Mouse (Mus musculus) layer of hippocampus, postnatal 14 days (tissue): Measurements from ENCODE around the gene Olfr212. TPM values are rescaled to one million over a fixed set of nuclear protein-coding genes. Genes with fewer than 3 reads are reported as not detected.
"Not testable (repeated sequence)": the region's sequence is repeated elsewhere in the genome, so short reads cannot be mapped to it uniquely, and the experiment has no call there.

Experiments used
- DNase-seq, 2 experiments: peaks; one replicate each; pipeline ENCODE4 v3.0.0; 2021 to 2022; ENCODE audit warnings: low spot score in 2 of 2, mixed read lengths in 1 of 2
- long read RNA-seq, 2 experiments: library from polyadenylated mRNA; stranded (forward); transcript quantifications; one replicate each; pipeline ENCODE4 v2.0.0; 2021
- total RNA-seq, 2 experiments: library from RNA; stranded (reverse); gene quantifications; 2 replicates each; pipeline ENCODE4 v1.2.3; 2021

The Olfr212 gene
- under 1 TPM in 1 of 2 experiments, not detected in 1; 0.16 TPM for total RNA-seq
- long read RNA-seq, experiment 1 = 0 reads
- long read RNA-seq, experiment 2 = 0 reads

DNA sequence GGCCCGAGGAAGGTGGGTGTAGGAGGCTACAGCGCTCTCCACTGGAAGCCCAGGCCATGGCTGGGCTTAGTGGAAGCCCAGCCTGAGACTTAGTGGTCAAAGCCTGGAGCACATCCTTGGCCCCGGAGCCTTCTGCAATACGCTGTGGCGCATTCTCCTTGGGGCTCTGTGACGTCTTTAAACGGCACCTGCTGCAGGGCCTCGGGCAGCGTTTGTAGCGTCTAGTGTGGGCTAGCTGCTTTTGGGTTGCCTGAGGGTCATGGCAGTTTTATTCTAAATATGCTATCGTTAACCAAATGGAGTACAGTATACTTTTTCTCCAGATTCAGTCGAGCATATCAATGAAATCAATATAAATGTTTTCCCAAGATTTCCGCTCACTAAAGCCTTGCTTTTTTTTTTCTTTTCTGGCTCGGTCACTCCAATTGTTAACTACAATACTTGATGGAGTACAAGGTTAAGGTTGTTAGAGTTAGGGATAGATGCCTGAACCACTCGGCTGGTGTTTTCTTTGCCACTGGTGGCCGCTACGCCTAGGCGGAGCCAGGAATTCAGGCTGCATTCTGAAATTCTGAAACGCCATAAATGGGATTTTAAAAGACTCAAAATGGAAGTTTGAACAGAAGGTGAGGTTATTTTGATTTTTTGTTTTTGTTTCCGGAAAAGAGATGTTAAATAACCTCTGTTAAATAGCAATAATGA is at the start of gene Olfr212:
Gene Olfr212 (plus strand): TSS at position 215 of the 702 bp plus-strand sequence.
- DNase-seq = not testable (repeated sequence)

DNA sequence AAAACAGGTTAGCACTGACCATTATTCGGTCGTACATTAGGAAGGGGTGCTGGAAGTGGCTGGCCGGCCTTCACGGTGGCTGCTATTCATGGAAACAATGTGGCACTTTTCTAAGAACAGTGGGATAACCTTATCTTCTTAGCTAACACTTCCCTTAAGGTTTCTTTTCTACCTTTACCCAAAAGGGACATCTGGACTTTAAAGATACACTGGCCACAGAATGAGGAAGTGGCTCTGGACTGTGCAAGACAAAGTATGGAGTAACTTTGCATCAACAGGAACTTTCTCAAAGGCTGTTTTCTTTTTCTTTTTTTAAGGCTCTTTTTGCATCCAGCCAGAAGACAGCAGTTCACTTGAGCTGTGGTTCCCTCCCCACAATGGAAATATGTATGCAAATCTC is 47.6 kb upstream of the Olfr212 start:
- no peak for DNase-seq

DNA sequence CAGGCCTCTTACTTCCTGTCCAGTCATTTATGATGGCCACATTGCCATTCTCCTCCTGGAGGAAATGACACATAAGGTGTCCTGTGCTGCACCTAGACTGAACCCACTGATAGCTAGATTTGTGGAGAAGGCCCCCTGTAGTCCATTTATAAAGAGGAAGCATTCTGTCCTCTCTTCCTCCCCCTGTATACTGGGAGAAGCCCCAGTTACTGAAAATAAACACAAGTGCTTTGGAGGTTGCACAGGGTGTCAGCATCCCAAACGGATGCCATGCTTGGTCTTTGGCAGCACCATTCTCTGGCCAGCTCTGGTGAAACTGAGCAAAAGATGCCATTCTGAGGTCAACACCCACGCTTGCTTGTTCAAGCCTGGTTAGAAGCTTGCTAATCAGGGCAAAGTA is 47.1 kb upstream of the Olfr212 start:
- no peak for DNase-seq

DNA sequence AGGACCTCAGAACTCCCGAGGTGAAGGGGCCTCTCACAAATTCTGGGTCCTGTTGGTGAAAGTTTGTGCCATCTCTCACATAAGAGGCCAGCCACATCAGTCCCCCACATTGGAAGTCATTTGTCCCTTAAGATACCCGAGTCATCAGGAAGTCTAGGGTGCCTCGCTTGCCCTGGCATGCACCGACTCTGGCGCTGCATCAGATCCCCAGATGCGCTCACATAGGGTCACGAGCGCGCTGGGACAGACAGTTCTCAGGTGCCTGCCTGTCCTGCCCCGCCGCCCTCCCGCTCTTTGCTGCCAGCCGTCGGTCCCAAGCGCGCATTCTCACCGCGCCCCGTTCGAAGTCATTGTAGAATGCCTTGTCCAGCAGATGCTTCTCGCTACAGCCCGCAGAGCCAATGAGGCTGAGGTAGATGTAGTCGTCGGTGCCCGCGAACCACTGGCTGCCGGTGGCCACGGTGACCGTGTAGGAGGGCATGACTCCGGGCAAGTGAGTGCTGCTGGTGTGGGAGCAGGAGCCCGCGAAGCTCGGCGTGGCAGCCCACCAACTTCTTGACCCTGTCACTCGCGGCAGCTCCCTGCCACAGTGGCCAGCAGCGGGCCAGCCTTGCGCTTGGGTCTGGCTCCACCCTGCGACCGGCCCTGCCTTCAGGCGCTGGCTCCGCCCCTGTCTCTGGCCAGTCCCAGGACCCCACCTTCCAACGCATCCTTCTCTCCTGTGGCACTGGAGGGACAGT is 45.6 kb upstream of the Olfr212 start, which contains the start of gene Alox5:
Gene Alox5 (minus strand): TSS at position 635 of the 740 bp plus-strand sequence.
- no peak for DNase-seq

DNA sequence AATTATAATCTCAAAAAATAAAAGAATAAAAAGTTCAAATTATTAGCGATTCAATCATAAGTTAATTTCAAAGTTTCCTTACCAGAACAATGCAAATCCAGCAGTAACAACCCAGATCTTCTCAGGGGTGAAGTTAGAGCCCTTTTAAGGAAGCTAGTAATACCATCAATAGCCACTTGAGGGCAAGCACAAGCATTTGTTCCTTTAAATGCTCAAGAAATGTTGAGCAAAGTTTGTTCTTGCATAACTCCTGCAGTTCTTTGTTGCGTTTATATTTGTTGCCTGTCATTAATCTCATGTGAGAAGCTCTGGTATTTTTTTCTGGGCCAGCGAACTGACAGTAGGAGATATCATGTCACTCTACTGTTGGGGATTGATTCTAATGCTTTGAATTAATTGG is 38.2 kb upstream of the Olfr212 start:
- peak in 1 of 2 experiments; percentile 11 for DNase-seq

DNA sequence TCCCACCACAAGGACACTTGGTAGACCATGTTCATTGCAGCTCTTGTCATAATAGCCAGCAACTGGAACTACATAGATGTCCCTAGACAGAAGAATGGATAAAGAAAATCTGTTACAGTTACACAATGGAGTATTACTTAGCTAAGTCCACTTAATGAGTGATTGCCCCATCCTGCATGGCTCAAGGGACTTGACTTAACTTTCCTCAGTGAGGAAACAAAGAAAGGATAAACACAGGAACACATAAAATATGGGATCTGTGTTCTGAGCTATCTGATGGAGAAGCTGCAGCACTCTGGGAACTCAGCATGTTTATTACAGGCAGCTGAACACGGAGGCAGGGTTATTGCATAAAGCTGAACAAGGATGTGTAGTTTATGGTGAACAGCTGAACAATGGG is 21.2 kb upstream of the Olfr212 start:
- DNase-seq = no peak

DNA sequence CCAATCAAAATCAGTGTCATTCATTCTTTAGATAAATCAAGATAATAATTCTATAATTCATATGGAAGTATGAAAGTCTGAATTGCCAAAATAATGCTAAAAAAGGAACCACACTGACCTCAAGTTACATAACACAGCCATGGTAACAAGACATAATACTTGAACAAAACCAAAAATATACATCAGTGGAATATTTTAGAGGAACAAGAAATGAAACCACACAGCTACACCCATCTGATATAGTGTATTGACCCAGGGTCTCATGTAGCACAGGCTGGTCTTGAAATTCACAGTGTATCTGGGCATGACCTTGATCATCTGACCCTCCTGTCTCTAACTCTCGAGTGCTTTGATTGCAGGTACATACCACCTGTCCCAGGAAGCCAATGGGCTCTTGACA is 19.5 kb upstream of the Olfr212 start:
- no peak for DNase-seq

DNA sequence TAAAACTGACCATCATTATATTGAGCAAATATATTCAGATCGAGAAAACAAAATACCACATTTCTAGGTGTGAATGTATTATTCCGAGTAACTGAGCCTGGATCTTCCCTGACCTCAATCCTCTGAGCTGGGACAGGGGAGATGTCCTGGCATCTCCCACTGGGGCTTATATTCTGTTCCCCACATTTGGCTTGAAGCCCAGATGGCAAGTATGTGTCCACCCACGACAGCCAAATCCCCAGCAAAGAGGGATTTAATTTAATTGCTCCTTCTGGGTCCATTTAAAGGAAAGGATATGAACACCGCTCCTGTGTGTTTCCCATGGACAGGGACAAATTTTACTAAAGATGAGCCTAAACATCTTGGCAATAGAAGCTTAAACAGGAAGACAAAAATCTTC is 17.5 kb upstream of the Olfr212 start, which contains the start of gene Olfr211:
Gene Olfr211 (plus strand): TSS at position 301 of the 400 bp plus-strand sequence.
- DNase-seq = no peak

DNA sequence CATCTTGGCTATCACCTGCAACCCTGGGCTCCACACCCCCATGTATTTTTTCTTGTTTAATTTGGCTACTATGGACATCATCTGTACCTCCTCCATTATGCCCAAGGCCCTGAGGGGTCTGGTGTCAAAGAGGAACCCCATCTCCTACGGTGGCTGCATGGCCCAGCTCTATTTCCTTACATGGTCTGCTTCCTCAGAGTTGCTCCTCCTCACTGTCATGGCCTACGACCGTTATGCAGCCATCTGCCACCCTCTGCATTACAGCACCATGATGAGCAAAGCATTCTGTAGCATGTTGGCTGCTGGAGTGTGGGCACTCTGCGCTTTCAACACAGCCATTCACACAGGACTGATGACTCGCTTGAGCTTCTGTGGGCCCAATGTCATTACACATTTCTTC is 12.6 kb upstream of the Olfr212 start:
- no peak for DNase-seq

DNA sequence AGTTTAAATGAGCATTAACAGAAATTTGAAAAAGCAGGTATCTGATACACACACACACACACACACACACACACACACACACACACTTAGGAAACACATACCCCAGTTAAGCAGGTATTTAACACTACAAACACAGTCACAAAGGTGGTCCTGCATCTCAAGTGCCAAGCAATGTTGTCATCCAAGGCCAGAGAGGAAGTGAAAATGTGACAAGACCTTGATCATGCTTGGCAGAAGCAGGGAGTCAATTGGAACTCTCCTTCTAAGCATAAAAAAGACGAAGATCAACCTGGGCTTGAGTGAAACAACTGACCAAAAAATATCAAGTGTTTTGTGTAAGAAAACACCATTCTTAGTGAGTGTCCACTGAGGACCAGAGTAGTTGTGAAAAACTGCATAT is 10.4 kb upstream of the Olfr212 start:
- DNase-seq = no peak

DNA sequence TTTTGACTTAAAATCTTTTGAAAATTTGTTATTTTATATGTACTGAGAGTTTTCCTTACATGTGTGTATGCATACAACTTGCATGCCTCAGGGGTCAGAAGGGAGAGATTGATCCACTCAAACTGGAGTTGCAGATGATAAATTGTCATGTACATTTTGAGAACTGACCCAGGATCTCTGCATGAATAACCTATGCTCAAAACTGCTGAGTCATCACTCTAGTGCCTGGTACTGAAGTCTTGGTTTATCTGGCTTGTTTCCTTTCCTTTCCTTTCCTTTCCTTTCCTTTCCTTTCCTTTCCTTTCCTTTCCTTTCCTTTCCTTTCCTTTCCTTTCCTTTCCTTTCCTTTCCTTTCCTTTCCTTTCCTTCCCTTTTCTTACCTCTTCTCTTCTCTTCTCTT is 8.5 kb downstream of the Olfr212 start:
- no peak for DNase-seq

DNA sequence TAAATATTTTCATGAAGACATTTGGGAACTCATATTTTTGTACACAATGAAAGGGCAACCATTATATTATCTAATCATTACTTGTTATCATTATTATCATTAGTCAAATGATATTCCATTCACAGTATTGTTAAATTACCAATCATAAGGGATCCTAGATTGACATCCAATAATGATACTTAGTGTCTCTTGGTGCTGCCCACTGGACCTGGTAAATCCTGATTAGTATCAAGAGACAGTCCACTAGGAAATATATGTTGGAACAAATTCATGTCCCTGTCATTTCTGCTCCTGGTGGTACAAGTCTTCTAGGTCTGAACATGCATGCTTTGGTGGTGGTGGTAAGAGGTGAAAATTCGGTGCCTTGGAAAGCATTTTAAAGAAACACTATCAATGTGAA is 31.8 kb downstream of the Olfr212 start, which contains the start of gene Olfr213:
Gene Olfr213 (plus strand): TSS at position 301 of the 400 bp plus-strand sequence.
- DNase-seq = no peak

DNA sequence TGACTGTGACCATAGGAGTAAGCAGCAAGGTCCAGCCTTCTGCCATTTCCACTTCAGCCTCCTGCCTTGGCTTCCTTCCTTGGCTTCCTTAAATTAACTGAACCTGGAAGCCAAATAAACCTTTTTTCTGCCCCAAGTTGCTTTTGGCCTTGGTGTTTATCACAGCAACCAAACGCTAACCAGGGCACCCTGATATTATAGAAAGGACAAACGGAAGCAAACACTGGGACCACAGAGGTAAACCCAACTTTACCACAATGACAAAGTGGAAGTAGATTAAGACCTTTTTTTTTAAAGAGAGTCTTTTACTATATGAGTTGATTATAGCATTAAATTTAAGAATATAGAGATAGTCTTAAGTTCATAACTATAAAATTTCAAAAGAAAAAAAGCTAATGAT is 36.2 kb downstream of the Olfr212 start:
- DNase-seq = no peak

DNA sequence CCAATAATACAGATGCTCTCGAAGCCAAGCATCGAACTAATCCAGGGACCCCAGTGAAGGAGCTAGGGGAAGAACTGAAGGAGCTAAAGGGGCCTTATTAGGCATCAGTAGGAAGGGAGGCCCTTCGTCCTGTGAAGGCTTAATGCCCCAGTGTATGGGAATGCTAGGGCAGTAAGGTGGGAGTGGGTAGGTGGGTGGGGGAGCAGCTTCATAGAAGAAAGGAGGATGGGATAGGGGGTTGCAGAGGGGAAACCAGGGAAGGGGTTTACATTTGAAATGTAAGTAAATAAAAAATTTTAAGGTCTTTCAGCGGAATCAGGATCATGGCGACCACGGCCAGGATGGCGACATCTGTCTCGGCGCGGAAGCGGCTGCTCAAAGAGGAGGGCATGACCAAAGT is 44.5 kb downstream of the Olfr212 start, which contains the start of gene Gm5580:
Gene Gm5580 (plus strand): TSS at position 301 of the 400 bp plus-strand sequence.
- not testable (repeated sequence) for DNase-seq

DNA sequence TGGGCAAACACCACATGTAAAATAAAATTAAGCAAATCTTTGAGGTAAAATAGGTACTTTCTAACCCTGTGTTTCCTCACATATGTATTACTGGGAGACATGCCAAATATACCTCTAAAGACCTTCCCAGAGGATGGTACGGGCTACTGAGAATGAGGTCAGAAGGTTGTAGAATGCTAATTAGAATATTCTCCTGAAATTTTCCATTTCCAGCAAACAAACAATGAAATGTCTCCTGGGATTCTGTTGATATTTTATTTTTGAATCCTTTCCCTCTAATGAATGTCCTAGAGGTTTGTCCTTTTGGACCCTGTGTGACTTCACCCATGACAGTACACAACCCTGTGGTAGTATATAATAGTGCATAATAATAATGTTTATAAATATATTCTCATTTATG is 47.6 kb downstream of the Olfr212 start, which contains the start of gene Olfr214:
Gene Olfr214 (plus strand): TSS at position 301 of the 400 bp plus-strand sequence.
- DNase-seq = no peak

DNA sequence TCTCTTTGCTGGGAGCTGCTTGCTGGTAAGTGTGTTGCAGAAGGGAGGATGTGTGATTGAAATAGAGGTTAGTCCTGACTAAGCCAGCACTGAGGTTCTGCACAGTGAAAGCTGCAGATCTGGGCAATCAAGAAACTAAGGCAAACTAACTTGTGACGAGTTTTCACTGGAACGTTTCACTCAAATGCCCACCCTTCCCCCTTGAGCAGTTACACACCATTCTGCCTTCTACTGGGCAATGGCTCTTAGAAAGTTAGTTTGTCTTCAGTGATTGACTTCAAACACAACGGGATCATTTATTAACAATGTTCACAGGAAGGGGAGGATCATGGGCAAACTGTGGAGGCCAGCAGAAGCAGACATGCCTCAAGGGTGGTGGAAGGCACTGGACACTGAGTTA is 48.6 kb downstream of the Olfr212 start:
- no peak for DNase-seq

Other genes starting within 250 kb of the Olfr212 start
- 1 to 10 TPM; 7.4 to 8.5 TPM for gene Zfand4, start 242.3 kb upstream of the Olfr212 start, total RNA-seq
- 10 to 100 TPM; 69.2 to 73.9 TPM for gene March8, start 168.5 kb upstream of the Olfr212 start, total RNA-seq
- 1 to 10 TPM; 6.9 to 7.8 TPM for gene Alox5, start 45.3 kb upstream of the Olfr212 start, total RNA-seq
- gene Olfr211, start 17.4 kb upstream of the Olfr212 start, total RNA-seq = not detected
- gene Olfr213, start 31.9 kb downstream of the Olfr212 start, total RNA-seq = not detected
- 1 to 10 TPM; 2.9 to 3.0 TPM for gene Gm5580, start 44.6 kb downstream of the Olfr212 start, total RNA-seq
- gene Olfr214, start 47.7 kb downstream of the Olfr212 start, total RNA-seq = not detected
- not detected for gene Olfr215, start 77.7 kb downstream of the Olfr212 start, total RNA-seq
- gene Zfp422, start 122.5 kb downstream of the Olfr212 start, total RNA-seq = 10 to 100 TPM; 23.7 to 26.9 TPM
- 1 to 10 TPM; 2.5 to 4.7 TPM for gene Depp1, start 144.1 kb downstream of the Olfr212 start, total RNA-seq
- 1 to 10 TPM; 3.8 to 4.6 TPM for gene Rassf4, start 167.4 kb downstream of the Olfr212 start, total RNA-seq
- 1 to 10 TPM in 1 of 2 experiments, under 1 TPM in 1; 0.31 to 9.2 TPM for gene Tmem72, start 210.4 kb downstream of the Olfr212 start, total RNA-seq